Mouse (Mus musculus): ENCODE results near the gene Itpr1. TPM values are rescaled to one million over a fixed set of nuclear protein-coding genes. Genes with fewer than 3 reads are reported as not detected.

The Itpr1 gene
- polyA plus RNA-seq, 1 experiment from 2014 or later = 15.0 TPM

- 93% methylated on average over 5 of the region's 5 CpGs for WGBS
- H3K36me3 ChIP-seq (ENCODE audit: control insufficient read depth, insufficient read depth) = no peaks in the 10 kb centered on the region
Observed at GRCm38 (mm10) chr6:108222875-108223274, 10.0 kb downstream of the Itpr1 start.

GRCm38 (mm10) chr6:108224361-108224760 is 11.5 kb downstream of the Itpr1 start:
- 97% methylated on average over 4 of the region's 4 CpGs for WGBS
- H3K9ac ChIP-seq (replicated peaks; ENCODE audit: low read depth, low read length) = no peak overlapping the region
- no peak overlapping the region for H3K27ac ChIP-seq (ENCODE audit: low read length)
- no peaks in the 10 kb centered on the region for H3K36me3 ChIP-seq (ENCODE audit: control insufficient read depth, insufficient read depth)
- no peaks in the 10 kb centered on the region for H3K4me1 ChIP-seq (replicated peaks; ENCODE audit: control insufficient read depth, insufficient read depth, low read length)
- H3K27me3 ChIP-seq (replicated peaks; ENCODE audit: control insufficient read depth, insufficient read depth, low read length) = no peaks in the 10 kb centered on the region
- H3K4me3 ChIP-seq (replicated peaks; ENCODE audit: low read length) = no peak overlapping the region
- ATAC-seq = no peak
- H3K9me3 ChIP-seq (ENCODE audit: control insufficient read depth, low read length) = no peaks in the 10 kb centered on the region
- H3K4me2 ChIP-seq (ENCODE audit: low read length) = no peak overlapping the region

More at GRCm38 (mm10) chr6:108222875-108223274, 10.0 kb downstream of the Itpr1 start:
- no peak overlapping the region for H3K9ac ChIP-seq (replicated peaks; ENCODE audit: low read depth, low read length)
- ATAC-seq = no peak
- H3K9me3 ChIP-seq (ENCODE audit: control insufficient read depth, low read length) = no peaks in the 10 kb centered on the region
- H3K4me3 ChIP-seq (replicated peaks; ENCODE audit: low read length) = no peak overlapping the region
- no peak overlapping the region for H3K4me2 ChIP-seq (ENCODE audit: low read length)
- no peak overlapping the region for H3K27ac ChIP-seq (ENCODE audit: low read length)
- no peaks in the 10 kb centered on the region for H3K4me1 ChIP-seq (replicated peaks; ENCODE audit: control insufficient read depth, insufficient read depth, low read length)
- H3K27me3 ChIP-seq (replicated peaks; ENCODE audit: control insufficient read depth, insufficient read depth, low read length) = no peaks in the 10 kb centered on the region

- H3K9ac ChIP-seq (replicated peaks; ENCODE audit: low read depth, low read length) = no peak overlapping the region
- H3K36me3 ChIP-seq (ENCODE audit: control insufficient read depth, insufficient read depth) = no peaks in the 10 kb centered on the region
- H3K27ac ChIP-seq (ENCODE audit: low read length) = no peak overlapping the region
- H3K27me3 ChIP-seq (replicated peaks; ENCODE audit: control insufficient read depth, insufficient read depth, low read length) = no peaks in the 10 kb centered on the region
- H3K9me3 ChIP-seq (ENCODE audit: control insufficient read depth, low read length) = no peaks in the 10 kb centered on the region
- H3K4me2 ChIP-seq (ENCODE audit: low read length) = no peak overlapping the region
- WGBS = 91% methylated on average over 2 of the region's 2 CpGs
- H3K4me1 ChIP-seq (replicated peaks; ENCODE audit: control insufficient read depth, insufficient read depth, low read length) = no peaks in the 10 kb centered on the region
- H3K4me3 ChIP-seq (replicated peaks; ENCODE audit: low read length) = no peak overlapping the region
- ATAC-seq = no peak
Observed at GRCm38 (mm10) chr6:108225027-108225426, 12.1 kb downstream of the Itpr1 start.

GRCm38 (mm10) chr6:108226230-108226629 is 13.3 kb downstream of the Itpr1 start:
- Histone ChIP-seq H3K4me1 (replicated peaks; ENCODE audit: control insufficient read depth, insufficient read depth, low read length) (no peaks in the 10 kb centered on the region), H3K4me3 (replicated peaks; ENCODE audit: low read length) (no peak overlapping the region), H3K4me2 (ENCODE audit: low read length) (no peak overlapping the region), H3K36me3 (ENCODE audit: control insufficient read depth, insufficient read depth) (no peaks in the 10 kb centered on the region), H3K9ac (replicated peaks; ENCODE audit: low read depth, low read length) (no peak overlapping the region), H3K9me3 (ENCODE audit: control insufficient read depth, low read length) (no peaks in the 10 kb centered on the region), H3K27me3 (replicated peaks; ENCODE audit: control insufficient read depth, insufficient read depth, low read length) (no peaks in the 10 kb centered on the region), H3K27ac (ENCODE audit: low read length) (no peak overlapping the region)
- ATAC-seq = no peak
- 80% methylated on average over 7 of the region's 7 CpGs for WGBS

GRCm38 (mm10) chr6:108227461-108227860 is 14.6 kb downstream of the Itpr1 start:
- no peak for ATAC-seq
- Histone ChIP-seq H3K9me3 (ENCODE audit: control insufficient read depth, low read length) (no peaks in the 10 kb centered on the region), H3K27me3 (replicated peaks; ENCODE audit: control insufficient read depth, insufficient read depth, low read length) (no peaks in the 10 kb centered on the region), H3K9ac (replicated peaks; ENCODE audit: low read depth, low read length) (no peak overlapping the region), H3K4me3 (replicated peaks; ENCODE audit: low read length) (no peak overlapping the region), H3K36me3 (ENCODE audit: control insufficient read depth, insufficient read depth) (no peaks in the 10 kb centered on the region), H3K27ac (ENCODE audit: low read length) (no peak overlapping the region), H3K4me1 (replicated peaks; ENCODE audit: control insufficient read depth, insufficient read depth, low read length) (no peaks in the 10 kb centered on the region), H3K4me2 (ENCODE audit: low read length) (no peak overlapping the region)
- WGBS = 93% methylated on average over 6 of the region's 6 CpGs

GRCm38 (mm10) chr6:108228048-108228447 is 15.2 kb downstream of the Itpr1 start:
- no peaks in the 10 kb centered on the region for H3K4me1 ChIP-seq (replicated peaks; ENCODE audit: control insufficient read depth, insufficient read depth, low read length)
- 73% methylated on average over 6 of the region's 6 CpGs for WGBS
- no peak overlapping the region for H3K4me2 ChIP-seq (ENCODE audit: low read length)
- H3K9me3 ChIP-seq (ENCODE audit: control insufficient read depth, low read length) = no peaks in the 10 kb centered on the region
- ATAC-seq = no peak
- no peak overlapping the region for H3K9ac ChIP-seq (replicated peaks; ENCODE audit: low read depth, low read length)
- H3K4me3 ChIP-seq (replicated peaks; ENCODE audit: low read length) = no peak overlapping the region
- no peak overlapping the region for H3K27ac ChIP-seq (ENCODE audit: low read length)
- no peaks in the 10 kb centered on the region for H3K27me3 ChIP-seq (replicated peaks; ENCODE audit: control insufficient read depth, insufficient read depth, low read length)
- no peaks in the 10 kb centered on the region for H3K36me3 ChIP-seq (ENCODE audit: control insufficient read depth, insufficient read depth)

GRCm38 (mm10) chr6:108228601-108229000 is 15.7 kb downstream of the Itpr1 start:
- 13% methylated on average over 2 of the region's 2 CpGs for WGBS
- Histone ChIP-seq H3K9ac (replicated peaks; ENCODE audit: low read depth, low read length) (no peak overlapping the region), H3K36me3 (ENCODE audit: control insufficient read depth, insufficient read depth) (no peaks in the 10 kb centered on the region), H3K4me3 (replicated peaks; ENCODE audit: low read length) (no peak overlapping the region), H3K27me3 (replicated peaks; ENCODE audit: control insufficient read depth, insufficient read depth, low read length) (no peaks in the 10 kb centered on the region), H3K4me1 (replicated peaks; ENCODE audit: control insufficient read depth, insufficient read depth, low read length) (no peaks in the 10 kb centered on the region), H3K4me2 (ENCODE audit: low read length) (no peak overlapping the region), H3K9me3 (ENCODE audit: control insufficient read depth, low read length) (no peaks in the 10 kb centered on the region), H3K27ac (ENCODE audit: low read length) (no peak overlapping the region)
- no peak for ATAC-seq

GRCm38 (mm10) chr6:108230608-108231007 is 17.7 kb downstream of the Itpr1 start:
- Histone ChIP-seq H3K4me2 (ENCODE audit: low read length) (no peak overlapping the region), H3K9ac (replicated peaks; ENCODE audit: low read depth, low read length) (no peak overlapping the region), H3K4me1 (replicated peaks; ENCODE audit: control insufficient read depth, insufficient read depth, low read length) (peaks cover 3% of the 10 kb centered on the region), H3K36me3 (ENCODE audit: control insufficient read depth, insufficient read depth) (no peaks in the 10 kb centered on the region), H3K9me3 (ENCODE audit: control insufficient read depth, low read length) (no peaks in the 10 kb centered on the region), H3K4me3 (replicated peaks; ENCODE audit: low read length) (no peak overlapping the region), H3K27me3 (replicated peaks; ENCODE audit: control insufficient read depth, insufficient read depth, low read length) (no peaks in the 10 kb centered on the region), H3K27ac (ENCODE audit: low read length) (no peak overlapping the region)
- WGBS = 88% methylated on average over 3 of the region's 3 CpGs
- ATAC-seq = no peak

GRCm38 (mm10) chr6:108231892-108232710 is 19.2 kb downstream of the Itpr1 start:
- H3K27ac ChIP-seq (ENCODE audit: low read length) = no peak overlapping the region

More at GRCm38 (mm10) chr6:108231892-108232710, 19.2 kb downstream of the Itpr1 start:
- Histone ChIP-seq H3K4me2 (ENCODE audit: low read length) (no peak overlapping the region), H3K4me1 (replicated peaks; ENCODE audit: control insufficient read depth, insufficient read depth, low read length) (peaks cover 17% of the 10 kb centered on the region), H3K9me3 (ENCODE audit: control insufficient read depth, low read length) (no peaks in the 10 kb centered on the region), H3K36me3 (ENCODE audit: control insufficient read depth, insufficient read depth) (no peaks in the 10 kb centered on the region), H3K9ac (replicated peaks; ENCODE audit: low read depth, low read length) (no peak overlapping the region), H3K27me3 (replicated peaks; ENCODE audit: control insufficient read depth, insufficient read depth, low read length) (no peaks in the 10 kb centered on the region), H3K4me3 (replicated peaks; ENCODE audit: low read length) (no peak overlapping the region)
- ATAC-seq = no peak
- WGBS = 82% methylated on average over 11 of the region's 11 CpGs
